ENCODE assay signal across 9 mouse cellular contexts in the genomic region with DNA sequence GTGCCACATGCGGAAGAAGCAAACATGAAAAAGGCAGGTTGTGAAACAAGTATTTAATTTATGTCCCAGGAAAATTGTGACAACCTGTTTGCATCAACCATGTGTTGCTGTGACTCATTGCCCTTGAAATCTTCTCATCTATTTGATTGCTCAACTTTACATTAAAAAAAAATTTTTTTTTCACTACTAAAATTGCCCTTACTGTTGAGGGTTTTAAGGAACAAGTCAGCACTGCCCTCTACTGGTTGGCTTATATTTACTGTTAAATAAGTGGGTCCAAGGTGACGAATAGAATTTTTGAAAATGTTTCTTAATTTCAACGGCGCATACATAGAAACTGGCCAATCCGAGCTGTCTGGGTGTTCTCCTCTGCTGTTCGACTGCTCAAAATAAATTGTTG. TPM values are rescaled to one million over a fixed set of nuclear protein-coding genes. Genes with fewer than 3 reads are reported as not detected.
DNase-seq lines count a peak whose midpoint lies in the region; ATAC-seq and TF ChIP-seq lines count a peak whose summit lies in the region.
"Had no signal": no experiment of that assay in that cellular context is flagged by ENCODE, and none has a peak within 500 bp of the region (broad histone marks: within the 10 kb centered on the region; RNA-seq: fewer than 3 reads in every experiment).

No protein-coding gene starts in this region.

- TF ChIP-seq POLR2A in MEL (IDR thresholded peaks at IDR 0.05; ENCODE audit: control insufficient read depth in 1 of 2, insufficient read depth in 1 of 2, low read depth in 1 of 2, low read length in 2 of 2, poor library complexity in 1 of 2) = no peak

- no peaks in the 10 kb centered on the region for H3K79me2 ChIP-seq in MEL (ENCODE audit: control insufficient read depth, insufficient read depth, low read length, poor library complexity)

- H3K36me3 ChIP-seq in hindbrain, embryonic 11.5 days (ENCODE audit: control insufficient read depth, insufficient read depth, low read length) = no peaks in the 10 kb centered on the region
- H3K36me3 ChIP-seq in hindbrain, embryonic 12.5 days = no peaks in the 10 kb centered on the region
- H3K36me3 ChIP-seq in MEL (ENCODE audit: control insufficient read depth in 1 of 2, insufficient read depth in 2 of 2, low read length in 2 of 2) = no peaks in the 10 kb centered on the region
- H3K36me3 ChIP-seq in embryonic facial prominence, embryonic 15.5 days = no peaks in the 10 kb centered on the region
- H3K36me3 ChIP-seq in lung, embryonic 14.5 days (ENCODE audit: insufficient read depth) = no peaks in the 10 kb centered on the region

- H3K27ac ChIP-seq in hindbrain, embryonic 11.5 days (ENCODE audit: low read depth, low read length) = no peak overlapping the region
- no peak overlapping the region for H3K27ac ChIP-seq in hindbrain, embryonic 12.5 days
- H3K27ac ChIP-seq in MEL (ENCODE audit: control insufficient read depth, low read depth, low read length) = no peak overlapping the region
- no peak overlapping the region for H3K27ac ChIP-seq in embryonic facial prominence, embryonic 15.5 days (replicated peaks)
- H3K27ac ChIP-seq in lung, embryonic 14.5 days (ENCODE audit: low read depth) = no peak overlapping the region

- peak; percentile 55 for DNase-seq in hindbrain, embryonic 11.5 days (ENCODE audit: low spot score)
- DNase-seq in 416B (ENCODE audit: low read depth) (peak; percentile 97), MEL (ENCODE audit: low read depth, low spot score) (peak; percentile 83)
- peak; percentile 89 for DNase-seq in lung, embryonic 14.5 days
- no peak for DNase-seq in ovary, postnatal 36 days (ENCODE audit: low spot score)
- no peak for DNase-seq in gastrocnemius, postnatal 10 days

- peak; percentile 91 for TF ChIP-seq RAD21 in MEL (IDR thresholded peaks at IDR 0.05; ENCODE audit: low read depth, low read length)

- TF ChIP-seq EP300 in MEL (IDR thresholded peaks at IDR 0.05; ENCODE audit: low read depth in 1 of 2, low read length in 2 of 2) = no peak

- no peak overlapping the region for H3K9ac ChIP-seq in hindbrain, embryonic 11.5 days (ENCODE audit: low read depth, low read length)
- H3K9ac ChIP-seq in hindbrain, embryonic 12.5 days = no peak overlapping the region
- H3K9ac ChIP-seq in MEL (ENCODE audit: control insufficient read depth, low read depth, low read length, poor library complexity, severe bottlenecking) = no peak overlapping the region
- no peak overlapping the region for H3K9ac ChIP-seq in embryonic facial prominence, embryonic 15.5 days
- H3K9ac ChIP-seq in lung, embryonic 14.5 days = no peak overlapping the region

- WGBS in hindbrain, embryonic 11.5 days = 49% methylated on average over 6 of the region's 6 CpGs
- WGBS in hindbrain, embryonic 12.5 days = 53% methylated on average over 6 of the region's 6 CpGs
- WGBS in embryonic facial prominence, embryonic 15.5 days = 44% methylated on average over 6 of the region's 6 CpGs
- WGBS in lung, embryonic 14.5 days = 41% methylated on average over 6 of the region's 6 CpGs

- no peaks in the 10 kb centered on the region for H3K27me3 ChIP-seq in hindbrain, embryonic 11.5 days (ENCODE audit: control insufficient read depth, insufficient read depth, low read length)
- H3K27me3 ChIP-seq in hindbrain, embryonic 12.5 days = no peaks in the 10 kb centered on the region
- peaks cover 5 to 11% of the 10 kb centered on the region in 2 experiments for H3K27me3 ChIP-seq in MEL (ENCODE audit: control insufficient read depth in 1 of 2, insufficient read depth in 2 of 2, low read length in 2 of 2)
- no peaks in the 10 kb centered on the region for H3K27me3 ChIP-seq in embryonic facial prominence, embryonic 15.5 days
- H3K27me3 ChIP-seq in lung, embryonic 14.5 days (ENCODE audit: insufficient read depth, low read length) = no peaks in the 10 kb centered on the region

- no peak overlapping the region for H3K4me3 ChIP-seq in hindbrain, embryonic 11.5 days (ENCODE audit: low read depth, low read length)
- no peak overlapping the region for H3K4me3 ChIP-seq in hindbrain, embryonic 12.5 days
- peak overlapping the region; percentile 38 to 43 for H3K4me3 ChIP-seq in MEL (ENCODE audit: control insufficient read depth in 1 of 2, insufficient read depth in 1 of 2, low read depth in 2 of 2, low read length in 2 of 2)
- H3K4me3 ChIP-seq in embryonic facial prominence, embryonic 15.5 days (replicated peaks) = no peak overlapping the region
- H3K4me3 ChIP-seq in lung, embryonic 14.5 days (ENCODE audit: low read depth, low read length) = no peak overlapping the region
- H3K4me3 ChIP-seq: megakaryocyte, embryonic 14.5 days had no signal

- no peaks in the 10 kb centered on the region for H3K9me3 ChIP-seq in hindbrain, embryonic 11.5 days (ENCODE audit: control insufficient read depth, low read length)
- no peaks in the 10 kb centered on the region for H3K9me3 ChIP-seq in hindbrain, embryonic 12.5 days (replicated peaks)
- no peaks in the 10 kb centered on the region for H3K9me3 ChIP-seq in MEL (replicated peaks; ENCODE audit: insufficient read depth, low read length)
- H3K9me3 ChIP-seq in embryonic facial prominence, embryonic 15.5 days (replicated peaks) = no peaks in the 10 kb centered on the region
- H3K9me3 ChIP-seq in lung, embryonic 14.5 days (ENCODE audit: low read depth, low read length) = no peaks in the 10 kb centered on the region
- H3K9me3 ChIP-seq: megakaryocyte, embryonic 14.5 days had no signal

- peak; percentile 5 to 85 (median 50); a peak in 4 of 6 replicates for TF ChIP-seq CTCF in MEL (IDR thresholded peaks at IDR 0.05 in 2 of 3, conservative IDR thresholded peaks at IDR 0.05 in 1 of 3; ENCODE audit: control insufficient read depth in 1 of 3, insufficient read depth in 1 of 3, low read depth in 2 of 3, low read length in 3 of 3, poor library complexity in 1 of 3, severe bottlenecking in 1 of 3)
- TF ChIP-seq CTCF in lung, embryonic 14.5 days (IDR thresholded peaks at IDR 0.05; ENCODE audit: low read depth) = peak; percentile 72

- no peak overlapping the region for H3K4me2 ChIP-seq in hindbrain, embryonic 11.5 days (replicated peaks; ENCODE audit: low read depth, low read length)
- H3K4me2 ChIP-seq in hindbrain, embryonic 12.5 days (replicated peaks) = no peak overlapping the region
- H3K4me2 ChIP-seq in embryonic facial prominence, embryonic 15.5 days (replicated peaks) = peak overlapping the region; percentile 12; the same call in 1 of the 2 replicates
- H3K4me2 ChIP-seq in lung, embryonic 14.5 days = 0 out of 2 replicates have a peak overlapping the region, but pooled peaks have one; percentile 23

- no peaks in the 10 kb centered on the region for H3K4me1 ChIP-seq in hindbrain, embryonic 11.5 days (replicated peaks; ENCODE audit: control insufficient read depth, insufficient read depth, low read length)
- no peaks in the 10 kb centered on the region for H3K4me1 ChIP-seq in hindbrain, embryonic 12.5 days
- no peaks in the 10 kb centered on the region; a peak in 1 of 4 replicates for H3K4me1 ChIP-seq in MEL (ENCODE audit: control insufficient read depth in 1 of 2, insufficient read depth in 2 of 2, low read length in 2 of 2)
- H3K4me1 ChIP-seq in embryonic facial prominence, embryonic 15.5 days = no peaks in the 10 kb centered on the region
- no peaks in the 10 kb centered on the region for H3K4me1 ChIP-seq in lung, embryonic 14.5 days (ENCODE audit: insufficient read depth)

- no peak for ATAC-seq in hindbrain, embryonic 11.5 days (ENCODE audit: low FRiP score)
- no peak for ATAC-seq in hindbrain, embryonic 12.5 days (ENCODE audit: low FRiP score)
- no peak for ATAC-seq in embryonic facial prominence, embryonic 15.5 days (ENCODE audit: insufficient number of reproducible peaks, low FRiP score, low TSS enrichment, low read depth)
- 0 out of 2 replicates have a peak, but pooled peaks have one; percentile 35 for ATAC-seq in lung, embryonic 14.5 days (ENCODE audit: insufficient read depth)

TF ChIP-seq in MEL, 35 proteins besides CTCF, POLR2A, EP300 and RAD21 (continues in another document):
- TF ChIP-seq ZNF384 (IDR thresholded peaks at IDR 0.05; ENCODE audit: low read depth, low read length) (peak; percentile 91), HCFC1 (IDR thresholded peaks at IDR 0.05; ENCODE audit: low read depth, low read length) (no peak), MYC (IDR thresholded peaks at IDR 0.05; ENCODE audit: low read depth, low read length) (no peak), BHLHE40 (IDR thresholded peaks at IDR 0.05; ENCODE audit: borderline replicate concordance, low read depth, low read length) (no peak), TAL1 (IDR thresholded peaks at IDR 0.05; ENCODE audit: low read length) (no peak), USF2 (IDR thresholded peaks at IDR 0.05; ENCODE audit: borderline replicate concordance in 1 of 2, insufficient read depth in 1 of 2, low read depth in 1 of 2, low read length in 2 of 2) (no peak), ETS1 (IDR thresholded peaks at IDR 0.05; ENCODE audit: low read depth, low read length) (no peak), SMC3 (IDR thresholded peaks at IDR 0.05; ENCODE audit: low read depth, low read length) (peak; percentile 82), GABPA (IDR thresholded peaks at IDR 0.05; ENCODE audit: low read depth, low read length) (no peak), RCOR1 (IDR thresholded peaks at IDR 0.05; ENCODE audit: low read depth, low read length) (no peak), NRF1 (IDR thresholded peaks at IDR 0.05; ENCODE audit: insufficient read depth, low read depth, low read length, poor library complexity, severe bottlenecking) (no peak)

RNA-seq across cellular contexts. Expression of a gene that starts 29.2 kb away (rescaled TPM):
- polyA plus RNA-seq in hindbrain, embryonic 11.5 days (2014; fragmentation: Nextera tagmentation; extraction: Ambion mirVana) = 7.1 and 9.5 TPM in 2 replicates
- 7.5 and 8.3 TPM in 2 replicates for polyA plus RNA-seq in hindbrain, embryonic 12.5 days (2016; fragmentation: Nextera tagmentation; extraction: Ambion mirVana)
- total RNA-seq in MEL (2012; rRNA removed) = 11.6 and 13.8 TPM in 2 replicates
- polyA plus RNA-seq in MEL (2012; ENCODE audit: insufficient read depth in 1 of 2, insufficient read length in 2 of 2, low read depth in 1 of 2, low replicate concordance in 2 of 2, missing spikeins in 1 of 2) = 10 to 100 TPM in 1 of 2 experiments, not detected in 1; 14.9 TPM
- polyA plus RNA-seq in embryonic facial prominence, embryonic 15.5 days (2015; fragmentation: Nextera tagmentation; extraction: Ambion mirVana) = 47.2 and 50.4 TPM in 2 replicates
- polyA plus RNA-seq in lung, embryonic 14.5 days (2014; fragmentation: Nextera tagmentation; extraction: Ambion mirVana) = 20.9 and 29.9 TPM in 2 replicates
- total RNA-seq in gastrocnemius, postnatal 10 days (2021) = 10 to 100 TPM; 29.9 to 35.9 TPM

RNA-seq across cellular contexts. Expression of a gene that starts 44.4 kb away (rescaled TPM):
- not detected in 2 replicates for polyA plus RNA-seq in hindbrain, embryonic 11.5 days (2014; fragmentation: Nextera tagmentation; extraction: Ambion mirVana)
- polyA plus RNA-seq in hindbrain, embryonic 12.5 days (2016; fragmentation: Nextera tagmentation; extraction: Ambion mirVana) = not detected in 2 replicates
- not detected in 2 replicates for total RNA-seq in MEL (2012; rRNA removed)
- polyA plus RNA-seq in MEL (2012; ENCODE audit: insufficient read depth in 1 of 2, insufficient read length in 2 of 2, low read depth in 1 of 2, low replicate concordance in 2 of 2, missing spikeins in 1 of 2) = not detected
- not detected in 2 replicates for polyA plus RNA-seq in embryonic facial prominence, embryonic 15.5 days (2015; fragmentation: Nextera tagmentation; extraction: Ambion mirVana)
- not detected in 2 replicates for polyA plus RNA-seq in lung, embryonic 14.5 days (2014; fragmentation: Nextera tagmentation; extraction: Ambion mirVana)
- not detected for total RNA-seq in gastrocnemius, postnatal 10 days (2021)

Comparison
In these comparisons a context has a peak if more than half of its experiments do, and no peak if none do; other contexts are left out.
1. DNase-seq: peak in hindbrain, embryonic 11.5 days (single experiment), 416B (single experiment), MEL (single experiment) and lung, embryonic 14.5 days (single experiment); none in ovary, postnatal 36 days (single experiment) and gastrocnemius, postnatal 10 days (single experiment).
2. H3K4me2 ChIP-seq: peak in embryonic facial prominence, embryonic 15.5 days (single experiment) and lung, embryonic 14.5 days (single experiment); none in hindbrain, embryonic 11.5 days (single experiment) and hindbrain, embryonic 12.5 days (single experiment).
3. H3K4me3 ChIP-seq: peak in MEL (2 of 2); none in hindbrain, embryonic 11.5 days (single experiment), hindbrain, embryonic 12.5 days (single experiment), embryonic facial prominence, embryonic 15.5 days (single experiment) and lung, embryonic 14.5 days (single experiment).